Mouse (Mus musculus): ENCODE measurements around the gene Sun5. TPM values are rescaled to one million over a fixed set of nuclear protein-coding genes. Genes with fewer than 3 reads are reported as not detected.

Gene Sun5
- polyA plus RNA-seq, 2 experiments: not detected

DNA sequence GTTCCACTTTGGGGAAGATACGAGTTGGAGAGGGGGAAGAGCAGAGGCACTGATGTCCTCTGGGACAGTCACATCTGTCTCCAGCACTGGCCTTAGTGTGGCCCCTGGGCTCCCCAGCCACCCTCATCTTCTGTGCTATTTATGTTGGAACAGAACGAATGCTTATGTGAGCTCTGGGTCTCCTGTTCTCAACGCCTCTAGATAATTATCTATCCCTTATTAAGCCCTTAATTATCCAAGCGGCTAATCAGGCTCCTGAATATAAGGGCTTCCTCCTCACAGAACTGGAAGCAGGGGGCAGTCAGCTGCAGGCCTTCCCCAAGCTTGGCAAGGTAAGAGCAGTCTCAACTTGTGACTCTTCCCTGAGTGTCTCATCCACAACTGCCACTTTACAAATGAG, 29.2 kb upstream of the Sun5 start, which contains the start of gene Bpifb6:
Gene Bpifb6, plus strand, starts transcription at position 301 of the 400 bp plus-strand sequence.
- Histone ChIP-seq H3K27me3 (ENCODE audit: control insufficient read depth, insufficient read depth, low read length) (no peaks in the 10 kb centered on the region), H3K9me3 (ENCODE audit: control insufficient read depth, low read length) (no peaks in the 10 kb centered on the region), H3K36me3 (replicated peaks; ENCODE audit: control insufficient read depth, insufficient read depth, low read depth) (no peaks in the 10 kb centered on the region), H3K4me3 (ENCODE audit: insufficient read depth in 1 of 2, low read depth in 2 of 2, low read length in 2 of 2) (no peak within 1 kb of the TSS), H3K4me2 (ENCODE audit: low read depth) (no peak within 1 kb of the TSS), H3K27ac (no peak within 1 kb of the TSS), H3K4me1 (replicated peaks; ENCODE audit: control insufficient read depth in 2 of 2, insufficient read depth in 2 of 2, low read length in 1 of 2) (no peaks in the 10 kb centered on the region), H3K9ac (replicated peaks) (no peak within 1 kb of the TSS)
- TF ChIP-seq EP300 (IDR thresholded peaks at IDR 0.05; ENCODE audit: low read depth): no peak
- no peak for TF ChIP-seq CTCF (IDR thresholded peaks at IDR 0.05; ENCODE audit: low read depth)
- ATAC-seq (ENCODE audit: insufficient read depth) (no peak), DNase-seq (ENCODE audit: low read depth in 3 of 3, low spot score in 3 of 3) (no peak)
- 45% methylated on average over 4 of the region's 4 CpGs for WGBS (ENCODE audit: insufficient replicate concordance)

DNA sequence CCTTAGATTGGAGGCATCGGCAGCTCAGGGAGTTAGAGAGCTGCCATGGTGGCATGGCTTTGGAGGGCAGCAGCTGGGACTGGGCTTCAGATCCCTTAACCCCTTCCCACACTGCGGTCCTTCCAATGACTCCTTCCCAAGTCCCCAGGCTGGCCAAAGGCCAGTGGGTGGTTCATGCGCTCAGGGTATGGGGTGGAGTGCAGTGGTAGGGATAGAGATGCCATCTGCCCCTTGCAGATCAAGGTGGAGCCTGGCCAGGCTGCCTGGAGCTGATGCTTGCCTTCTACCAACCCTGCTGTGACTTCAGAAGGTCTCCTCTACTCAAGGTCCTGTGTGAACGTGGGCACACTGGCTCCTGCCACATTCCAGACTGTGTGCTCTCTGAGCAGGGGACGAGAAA, 28.2 kb upstream of the Sun5 start:
- no peak overlapping the region for H3K9ac ChIP-seq (replicated peaks)
- no peak overlapping the region for H3K4me2 ChIP-seq (ENCODE audit: low read depth)
- DNase-seq (ENCODE audit: low read depth in 3 of 3, low spot score in 3 of 3): no peak
- H3K36me3 ChIP-seq (replicated peaks; ENCODE audit: control insufficient read depth, insufficient read depth, low read depth): no peaks in the 10 kb centered on the region
- no peaks in the 10 kb centered on the region for H3K4me1 ChIP-seq (replicated peaks; ENCODE audit: control insufficient read depth in 2 of 2, insufficient read depth in 2 of 2, low read length in 1 of 2)
- H3K27me3 ChIP-seq (ENCODE audit: control insufficient read depth, insufficient read depth, low read length): no peaks in the 10 kb centered on the region
- H3K27ac ChIP-seq: no peak overlapping the region
- TF ChIP-seq EP300 (IDR thresholded peaks at IDR 0.05; ENCODE audit: low read depth) (no peak), CTCF (IDR thresholded peaks at IDR 0.05; ENCODE audit: low read depth) (no peak)
- H3K9me3 ChIP-seq (ENCODE audit: control insufficient read depth, low read length): no peaks in the 10 kb centered on the region
- no peak for ATAC-seq (ENCODE audit: insufficient read depth)
- H3K4me3 ChIP-seq (ENCODE audit: insufficient read depth in 1 of 2, low read depth in 2 of 2, low read length in 2 of 2): no peak overlapping the region
- WGBS (ENCODE audit: insufficient replicate concordance): 55% methylated on average over 5 of the region's 5 CpGs

DNA sequence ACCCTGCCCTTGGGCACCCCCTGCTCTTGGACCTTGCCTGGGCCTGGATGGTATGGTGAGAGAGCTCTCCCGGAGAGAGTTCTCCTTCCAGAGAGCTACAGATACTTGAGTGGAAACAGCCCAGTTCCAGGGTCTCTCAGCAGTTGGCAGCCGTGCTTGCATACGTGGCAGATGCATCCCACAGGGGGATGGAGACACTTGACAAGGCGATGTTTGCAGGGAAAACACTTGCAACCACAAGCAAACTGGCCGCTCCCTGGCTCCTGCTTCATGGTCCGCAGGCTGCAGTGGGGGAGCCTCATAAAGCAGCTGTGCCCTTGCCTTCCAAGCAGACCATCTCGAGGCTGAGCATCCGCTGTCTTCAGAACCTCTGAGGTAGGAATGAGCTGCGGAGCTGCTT, 3.9 kb upstream of the Sun5 start, which contains the start of gene Bpifb2:
Gene Bpifb2, plus strand, starts transcription at position 301 of the 400 bp plus-strand sequence.
- H3K27me3 ChIP-seq (ENCODE audit: control insufficient read depth, insufficient read depth, low read length): no peaks in the 10 kb centered on the region
- no peaks in the 10 kb centered on the region for H3K4me1 ChIP-seq (replicated peaks; ENCODE audit: control insufficient read depth in 2 of 2, insufficient read depth in 2 of 2, low read length in 1 of 2)
- H3K36me3 ChIP-seq (replicated peaks; ENCODE audit: control insufficient read depth, insufficient read depth, low read depth): no peaks in the 10 kb centered on the region
- 55% methylated on average over 9 of the region's 9 CpGs for WGBS (ENCODE audit: insufficient replicate concordance)
- TF ChIP-seq CTCF (IDR thresholded peaks at IDR 0.05; ENCODE audit: low read depth) (no peak), EP300 (IDR thresholded peaks at IDR 0.05; ENCODE audit: low read depth) (no peak)
- H3K4me3 ChIP-seq (ENCODE audit: insufficient read depth in 1 of 2, low read depth in 2 of 2, low read length in 2 of 2): no peak within 1 kb of the TSS
- DNase-seq (ENCODE audit: low read depth in 3 of 3, low spot score in 3 of 3) (no peak), ATAC-seq (ENCODE audit: insufficient read depth) (no peak)
- H3K9me3 ChIP-seq (ENCODE audit: control insufficient read depth, low read length): no peaks in the 10 kb centered on the region
- no peak within 1 kb of the TSS for H3K27ac ChIP-seq
- no peak within 1 kb of the TSS for H3K9ac ChIP-seq (replicated peaks)
- H3K4me2 ChIP-seq (ENCODE audit: low read depth): no peak within 1 kb of the TSS

DNA sequence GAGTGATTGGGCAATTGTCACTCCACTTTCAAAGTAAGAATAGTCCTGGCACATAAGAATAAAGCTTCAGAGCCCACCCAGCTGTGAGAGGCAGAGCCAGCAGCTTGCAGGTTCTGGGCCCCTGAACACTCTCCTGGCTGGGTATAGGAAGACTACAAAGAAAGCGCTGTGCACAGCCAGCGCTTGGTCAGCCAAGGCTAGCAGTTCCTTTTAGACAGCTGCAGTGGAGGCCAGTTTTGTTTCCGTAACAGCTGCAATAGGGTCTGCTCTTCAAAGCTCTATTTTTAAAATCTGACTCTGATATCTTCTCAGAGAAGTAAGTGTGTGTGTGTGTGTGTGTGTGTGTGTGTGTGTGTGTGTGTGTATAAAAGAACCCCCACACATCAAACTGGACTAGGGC, 8.9 kb downstream of the Sun5 start:
- no peak overlapping the region for H3K27ac ChIP-seq
- ATAC-seq (ENCODE audit: insufficient read depth) (no peak), DNase-seq (ENCODE audit: low read depth in 3 of 3, low spot score in 3 of 3) (no peak)
- no peaks in the 10 kb centered on the region for H3K27me3 ChIP-seq (ENCODE audit: control insufficient read depth, insufficient read depth, low read length)
- H3K4me1 ChIP-seq (replicated peaks; ENCODE audit: control insufficient read depth in 2 of 2, insufficient read depth in 2 of 2, low read length in 1 of 2): no peaks in the 10 kb centered on the region
- H3K36me3 ChIP-seq (replicated peaks; ENCODE audit: control insufficient read depth, insufficient read depth, low read depth): no peaks in the 10 kb centered on the region
- no peak overlapping the region for H3K9ac ChIP-seq (replicated peaks)
- WGBS (ENCODE audit: insufficient replicate concordance): 71% methylated on average over 3 of the region's 3 CpGs
- TF ChIP-seq CTCF (IDR thresholded peaks at IDR 0.05; ENCODE audit: low read depth) (no peak), EP300 (IDR thresholded peaks at IDR 0.05; ENCODE audit: low read depth) (no peak)
- no peaks in the 10 kb centered on the region for H3K9me3 ChIP-seq (ENCODE audit: control insufficient read depth, low read length)
- no peak overlapping the region for H3K4me2 ChIP-seq (ENCODE audit: low read depth)
- no peak overlapping the region for H3K4me3 ChIP-seq (ENCODE audit: insufficient read depth in 1 of 2, low read depth in 2 of 2, low read length in 2 of 2)

DNA sequence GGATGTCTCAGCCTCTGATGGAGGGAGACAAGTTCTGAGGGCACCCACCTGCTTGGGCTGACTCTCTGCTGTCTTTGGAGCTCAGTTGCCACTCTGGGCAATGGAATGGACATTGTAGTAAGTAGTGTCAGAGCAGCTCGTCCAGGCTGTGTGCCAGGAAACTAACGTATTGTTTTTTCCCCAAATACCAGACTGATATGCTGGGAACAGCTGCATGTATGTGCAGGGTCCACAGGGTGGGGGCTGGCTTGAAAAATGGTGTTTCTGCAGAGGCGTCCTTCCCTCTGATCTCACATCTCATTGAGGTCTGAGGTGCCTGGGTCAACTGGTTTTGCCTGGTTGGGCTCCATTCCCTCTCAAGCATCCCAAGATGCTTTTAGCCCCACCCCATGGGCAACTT, 10.2 kb downstream of the Sun5 start:
- Histone ChIP-seq H3K9me3 (ENCODE audit: control insufficient read depth, low read length) (no peaks in the 10 kb centered on the region), H3K36me3 (replicated peaks; ENCODE audit: control insufficient read depth, insufficient read depth, low read depth) (no peaks in the 10 kb centered on the region), H3K4me3 (ENCODE audit: insufficient read depth in 1 of 2, low read depth in 2 of 2, low read length in 2 of 2) (no peak overlapping the region), H3K27me3 (ENCODE audit: control insufficient read depth, insufficient read depth, low read length) (no peaks in the 10 kb centered on the region), H3K4me2 (ENCODE audit: low read depth) (no peak overlapping the region), H3K9ac (replicated peaks) (no peak overlapping the region), H3K4me1 (replicated peaks; ENCODE audit: control insufficient read depth in 2 of 2, insufficient read depth in 2 of 2, low read length in 1 of 2) (no peaks in the 10 kb centered on the region), H3K27ac (no peak overlapping the region)
- 37% methylated on average over 3 of the region's 3 CpGs for WGBS (ENCODE audit: insufficient replicate concordance)
- no peak for DNase-seq (ENCODE audit: low read depth in 3 of 3, low spot score in 3 of 3)
- TF ChIP-seq CTCF (IDR thresholded peaks at IDR 0.05; ENCODE audit: low read depth): no peak
- no peak for TF ChIP-seq EP300 (IDR thresholded peaks at IDR 0.05; ENCODE audit: low read depth)
- no peak for ATAC-seq (ENCODE audit: insufficient read depth)
